Comparison of ENCODE assay signal across 21 mouse cellular contexts in the genomic region with DNA sequence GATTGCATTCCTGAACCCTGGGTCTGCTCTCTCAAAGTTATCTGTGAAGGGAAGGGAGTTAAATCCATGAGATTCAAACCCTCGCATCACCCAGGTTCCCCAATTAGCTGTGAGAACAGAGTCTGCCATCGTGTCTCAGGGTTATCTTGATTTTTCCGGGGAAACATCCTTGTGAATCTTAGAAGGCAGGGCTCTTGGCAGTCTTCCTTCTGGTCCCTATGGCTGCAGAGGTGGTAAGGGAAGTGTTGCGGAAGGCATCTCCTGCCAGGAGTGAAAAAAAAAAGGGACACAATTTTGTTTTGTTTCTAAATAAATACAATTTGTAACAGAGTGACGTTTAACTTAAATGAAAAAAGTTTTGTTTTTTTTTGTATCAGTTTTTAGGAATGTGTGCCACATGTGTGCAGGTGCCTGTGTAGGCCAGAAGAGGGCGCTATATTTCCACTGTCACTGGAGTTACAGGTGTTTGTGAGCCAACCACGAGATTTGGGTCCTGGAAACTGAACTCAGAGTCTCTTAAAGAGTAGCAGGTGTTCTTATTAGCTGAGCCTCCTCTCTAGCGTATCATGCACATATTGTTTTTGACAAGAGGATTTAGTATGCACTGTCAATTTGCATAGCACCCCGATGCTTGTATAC. TPM values are rescaled to one million over a fixed set of nuclear protein-coding genes. Genes with fewer than 3 reads are reported as not detected.
DNase-seq lines count a peak whose midpoint lies in the region; ATAC-seq and TF ChIP-seq lines count a peak whose summit lies in the region.
"Had no signal": no experiment of that assay in that cellular context is flagged by ENCODE, and none has a peak within 500 bp of the region (broad histone marks: within the 10 kb centered on the region; RNA-seq: fewer than 3 reads in every experiment).

No protein-coding gene starts in this region.

- no peak overlapping the region for H3K9ac ChIP-seq in forebrain, postnatal 0 days
- no peak overlapping the region for H3K9ac ChIP-seq in forebrain, embryonic 15.5 days (replicated peaks)
- H3K9ac ChIP-seq: hindbrain, embryonic 15.5 days; limb, embryonic 15.5 days; midbrain, embryonic 15.5 days had no signal

- WGBS in forebrain, postnatal 0 days, result 80% methylated on average over 9 of the region's 9 CpGs
- 83% methylated on average over 9 of the region's 9 CpGs for whole genome bisulfite sequencing in forebrain, embryonic 15.5 days

- DNase-seq in forebrain, postnatal 0 days, result no peak
- no peak for DNase-seq in layer of hippocampus, adult 2 months (ENCODE audit: low spot score in 2 of 2)
- DNase-seq in layer of hippocampus, adult 8-10 months (ENCODE audit: low spot score in 2 of 2), result no peak
- DNase-seq in R1 (ENCODE audit: low read depth, low spot score), result peak; percentile 54
- no peak for DNase-seq in thymus, postnatal 36 days
- DNase-seq: cerebellum, adult 11-12 months; cerebellum, postnatal 36 days; heart, adult 18-20 months; kidney, adult 18-20 months; kidney, postnatal 25 days; right cerebral cortex, adult 18-20 months; spleen, adult 18-20 months; thymus, postnatal 25 days had no signal

- ATAC-seq in forebrain, postnatal 0 days, result no peak
- no peak for ATAC-seq in forebrain, embryonic 15.5 days (replicated peaks)
- ATAC-seq: forebrain, embryonic 14.5 days; midbrain, embryonic 15.5 days had no signal

- no peak overlapping the region for H3K4me3 ChIP-seq in forebrain, postnatal 0 days (ENCODE audit: low read depth, low read length)
- no peak overlapping the region for H3K4me3 ChIP-seq in forebrain, embryonic 15.5 days
- H3K4me3 ChIP-seq in layer of hippocampus, adult 2 months, result no peak overlapping the region
- no peak overlapping the region for H3K4me3 ChIP-seq in E14TG2a.4 (replicated peaks; ENCODE audit: low read length)
- H3K4me3 ChIP-seq: erythroblast, embryonic 14.5 days; hindbrain, embryonic 15.5 days; limb, embryonic 15.5 days; midbrain, embryonic 15.5 days had no signal

- no peaks in the 10 kb centered on the region for H3K9me3 ChIP-seq in forebrain, postnatal 0 days (ENCODE audit: low read length)
- no peaks in the 10 kb centered on the region for H3K9me3 ChIP-seq in forebrain, embryonic 15.5 days
- H3K9me3 ChIP-seq in E14TG2a.4 (ENCODE audit: low read length), result no peaks in the 10 kb centered on the region; the same call in 1 of the 2 replicates
- H3K9me3 ChIP-seq: hindbrain, embryonic 15.5 days; limb, embryonic 15.5 days; midbrain, embryonic 15.5 days had no signal

- H3K27ac ChIP-seq in forebrain, postnatal 0 days (ENCODE audit: low read depth, low read length), result no peak overlapping the region
- no peak overlapping the region for H3K27ac ChIP-seq in forebrain, embryonic 15.5 days (replicated peaks)
- H3K27ac ChIP-seq in layer of hippocampus, adult 2 months, result no peak overlapping the region
- H3K27ac ChIP-seq: hindbrain, embryonic 15.5 days; limb, embryonic 15.5 days; midbrain, embryonic 15.5 days had no signal

- no peak overlapping the region for H3K4me2 ChIP-seq in forebrain, postnatal 0 days (ENCODE audit: low read depth)
- no peak overlapping the region for H3K4me2 ChIP-seq in forebrain, embryonic 15.5 days (replicated peaks)
- H3K4me2 ChIP-seq: hindbrain, embryonic 15.5 days; limb, embryonic 15.5 days; midbrain, embryonic 15.5 days had no signal

- H3K4me1 ChIP-seq in forebrain, postnatal 0 days (ENCODE audit: insufficient read depth), result no peaks in the 10 kb centered on the region
- H3K4me1 ChIP-seq in forebrain, embryonic 15.5 days, result no peaks in the 10 kb centered on the region
- peaks cover 28% of the 10 kb centered on the region for H3K4me1 ChIP-seq in E14TG2a.4 (replicated peaks; ENCODE audit: low read depth, low read length)
- H3K4me1 ChIP-seq: midbrain, embryonic 15.5 days had no signal

- no peaks in the 10 kb centered on the region for H3K27me3 ChIP-seq in forebrain, postnatal 0 days (ENCODE audit: insufficient read depth, low read length)
- H3K27me3 ChIP-seq in forebrain, embryonic 15.5 days, result no peaks in the 10 kb centered on the region
- peaks cover 3% of the 10 kb centered on the region; the same call in 1 of the 2 replicates for H3K27me3 ChIP-seq in E14TG2a.4 (ENCODE audit: insufficient read depth, low read length)
- H3K27me3 ChIP-seq: CH12.LX; hindbrain, embryonic 15.5 days; limb, embryonic 15.5 days; midbrain, embryonic 15.5 days had no signal

- peak; percentile 36; the same call in 1 of the 2 replicates for TF ChIP-seq CTCF in forebrain, postnatal 0 days (IDR thresholded peaks at IDR 0.05; ENCODE audit: low read depth)
- peak; percentile 62 for TF ChIP-seq CTCF in layer of hippocampus, adult 2 months (conservative IDR thresholded peaks at IDR 0.05)
- peak; percentile 85 for TF ChIP-seq CTCF in E14TG2a.4 (conservative IDR thresholded peaks at IDR 0.05; ENCODE audit: low read length)

- no peaks in the 10 kb centered on the region for H3K36me3 ChIP-seq in forebrain, postnatal 0 days (ENCODE audit: insufficient read depth)
- H3K36me3 ChIP-seq in forebrain, embryonic 15.5 days, result no peaks in the 10 kb centered on the region
- H3K36me3 ChIP-seq in E14TG2a.4 (ENCODE audit: insufficient read depth, low read length), result no peaks in the 10 kb centered on the region
- H3K36me3 ChIP-seq: hindbrain, embryonic 15.5 days; limb, embryonic 15.5 days; midbrain, embryonic 15.5 days had no signal

RNA-seq across cellular contexts. Expression of gene Tut7, which starts 45.2 kb away (rescaled TPM):
- total RNA-seq in forebrain, postnatal 0 days (2014; rRNA removed), result 42.3 and 51.2 TPM in 2 replicates
- polyA plus RNA-seq in forebrain, postnatal 0 days (2015; fragmentation: Nextera tagmentation; extraction: Ambion mirVana), result 26.8 and 36.8 TPM in 2 replicates
- polyA plus RNA-seq in forebrain, embryonic 15.5 days (2015; fragmentation: Nextera tagmentation; extraction: Ambion mirVana), result 54.9 and 58.9 TPM in 2 replicates
- total RNA-seq in layer of hippocampus, adult 2 months (2021), result 10 to 100 TPM; 55.1 to 68.5 TPM
- 10 to 100 TPM; 61.3 to 71.4 (median 63.6) TPM for total RNA-seq in layer of hippocampus, adult 8-10 months (2022)
